Mouse (Mus musculus): ENCODE measurements around the gene Trib3. TPM values are rescaled to one million over a fixed set of nuclear protein-coding genes. Genes with fewer than 3 reads are reported as not detected.

Trib3 gene
- polyA plus RNA-seq, 1 experiment from 2014 or later = 6.7 TPM

DNA sequence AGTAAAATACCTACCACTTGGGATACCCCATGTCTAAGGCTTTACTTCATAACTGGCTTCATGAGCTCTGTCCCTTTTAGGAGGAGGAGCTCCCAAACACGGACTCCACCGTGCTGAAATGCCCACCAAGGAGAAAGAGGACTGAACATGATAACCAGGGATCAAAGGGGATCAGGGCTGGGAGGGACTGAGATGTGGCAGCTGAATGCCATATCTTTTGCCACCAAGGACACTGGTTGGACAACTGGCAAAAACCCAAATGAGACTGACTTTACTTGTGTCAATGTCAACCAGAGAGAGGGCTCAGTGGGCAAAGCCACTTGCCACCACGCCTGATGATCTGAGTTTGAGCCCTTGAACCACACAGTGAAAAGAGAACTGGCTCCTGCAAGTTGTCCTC, 19.0 kb downstream of the Trib3 start:
- H3K36me3 ChIP-seq (ENCODE audit: insufficient read depth, low read length) = peaks cover 34% of the 10 kb centered on the region
- no peak overlapping the region for H3K9ac ChIP-seq (replicated peaks; ENCODE audit: low read depth)
- H3K27me3 ChIP-seq (replicated peaks; ENCODE audit: insufficient read depth, low read length) = no peaks in the 10 kb centered on the region
- ATAC-seq (no peak), DNase-seq (ENCODE audit: low spot score) (no peak)
- H3K27ac ChIP-seq (ENCODE audit: low read length) = no peak overlapping the region
- H3K4me2 ChIP-seq (replicated peaks; ENCODE audit: low read depth, low read length) = no peak overlapping the region
- no peaks in the 10 kb centered on the region for H3K9me3 ChIP-seq (ENCODE audit: low read length)
- no peaks in the 10 kb centered on the region for H3K4me1 ChIP-seq (ENCODE audit: insufficient read depth, low read depth, low read length)
- 81% methylated on average over 3 of the region's 3 CpGs for WGBS
- H3K4me3 ChIP-seq (ENCODE audit: low read depth, low read length) = no peak overlapping the region
- TF ChIP-seq CTCF (IDR thresholded peaks at IDR 0.05) = no peak
- TF ChIP-seq EP300 (IDR thresholded peaks at IDR 0.05) = no peak

DNA sequence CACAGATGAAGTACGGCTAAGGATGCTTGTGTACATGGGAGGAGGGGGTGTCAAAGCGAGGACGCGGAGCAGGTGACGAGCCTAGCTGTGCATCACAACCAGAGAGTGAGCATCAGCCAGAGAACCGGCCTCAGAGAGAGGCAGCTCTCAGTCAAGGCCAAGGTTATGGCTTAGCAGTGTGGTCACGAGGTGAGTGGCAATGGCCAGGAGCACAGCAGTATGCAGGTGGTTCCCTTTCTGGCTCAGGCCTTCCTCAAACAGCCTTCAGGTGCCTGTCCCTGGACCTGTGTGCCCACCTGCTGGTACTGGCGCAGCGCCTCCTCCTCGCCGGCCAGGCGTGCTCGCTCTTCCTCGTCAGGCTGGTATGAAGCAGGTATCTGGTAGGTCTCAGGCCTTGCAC, 19.9 kb downstream of the Trib3 start:
- TF ChIP-seq EP300 (IDR thresholded peaks at IDR 0.05) = no peak
- TF ChIP-seq CTCF (IDR thresholded peaks at IDR 0.05) = no peak
- H3K4me3 ChIP-seq (ENCODE audit: low read depth, low read length) = no peak overlapping the region
- peaks cover 37% of the 10 kb centered on the region for H3K36me3 ChIP-seq (ENCODE audit: insufficient read depth, low read length)
- H3K27me3 ChIP-seq (replicated peaks; ENCODE audit: insufficient read depth, low read length) = no peaks in the 10 kb centered on the region
- DNase-seq (ENCODE audit: low spot score) (no peak), ATAC-seq (no peak)
- H3K9me3 ChIP-seq (ENCODE audit: low read length) = no peaks in the 10 kb centered on the region
- H3K9ac ChIP-seq (replicated peaks; ENCODE audit: low read depth) = no peak overlapping the region
- H3K4me2 ChIP-seq (replicated peaks; ENCODE audit: low read depth, low read length) = no peak overlapping the region
- H3K27ac ChIP-seq (ENCODE audit: low read length) = no peak overlapping the region
- WGBS = 95% methylated on average over 14 of the region's 14 CpGs
- no peaks in the 10 kb centered on the region for H3K4me1 ChIP-seq (ENCODE audit: insufficient read depth, low read depth, low read length)

DNA sequence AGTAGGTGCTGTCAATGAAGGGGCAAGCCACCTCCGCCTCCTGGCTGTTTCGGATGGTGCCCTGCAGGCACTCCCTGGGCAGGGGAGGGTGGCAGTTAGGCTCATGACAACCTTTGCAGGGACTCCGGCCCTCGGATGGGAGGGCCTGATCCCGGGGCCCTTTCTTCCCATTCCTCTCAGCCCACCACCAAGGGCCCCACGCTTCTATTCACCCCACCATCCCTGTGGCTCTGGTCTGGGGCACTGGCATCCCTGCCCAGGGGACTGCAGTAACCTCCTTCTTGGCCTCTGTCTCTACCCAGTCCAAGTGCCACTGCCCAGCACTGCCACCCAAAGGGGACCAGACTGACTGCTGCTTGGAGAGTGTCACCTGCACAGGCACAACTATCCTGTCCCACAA, 21.6 kb downstream of the Trib3 start:
- Histone ChIP-seq H3K27me3 (replicated peaks; ENCODE audit: insufficient read depth, low read length) (no peaks in the 10 kb centered on the region), H3K4me3 (ENCODE audit: low read depth, low read length) (no peak overlapping the region), H3K4me1 (ENCODE audit: insufficient read depth, low read depth, low read length) (no peaks in the 10 kb centered on the region), H3K9ac (replicated peaks; ENCODE audit: low read depth) (no peak overlapping the region), H3K36me3 (ENCODE audit: insufficient read depth, low read length) (peaks cover 46% of the 10 kb centered on the region), H3K27ac (ENCODE audit: low read length) (no peak overlapping the region), H3K4me2 (replicated peaks; ENCODE audit: low read depth, low read length) (no peak overlapping the region), H3K9me3 (ENCODE audit: low read length) (no peaks in the 10 kb centered on the region)
- 98% methylated on average over 6 of the region's 6 CpGs for WGBS
- DNase-seq (ENCODE audit: low spot score) (no peak), ATAC-seq (no peak)
- no peak for TF ChIP-seq CTCF (IDR thresholded peaks at IDR 0.05)
- no peak for TF ChIP-seq EP300 (IDR thresholded peaks at IDR 0.05)

DNA sequence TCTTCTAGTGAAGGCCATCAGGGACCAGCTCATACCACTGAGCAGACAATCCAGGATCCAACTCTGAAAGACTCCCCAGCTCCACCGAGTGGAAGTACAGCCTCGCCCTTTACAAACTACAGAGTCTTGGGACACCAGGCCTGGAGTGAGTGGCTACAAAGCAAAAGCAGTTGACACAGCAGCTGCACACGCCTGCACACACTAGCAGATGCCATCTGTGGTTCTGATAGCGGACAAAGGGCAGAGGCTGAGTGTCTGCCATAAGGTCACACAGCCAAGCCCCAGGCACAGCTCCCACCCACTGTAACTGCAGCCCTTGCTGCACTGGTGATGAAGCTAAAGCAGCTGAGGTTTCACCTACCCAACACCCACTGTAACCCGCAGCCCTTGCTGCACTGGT, 22.3 kb downstream of the Trib3 start:
- no peak for TF ChIP-seq CTCF (IDR thresholded peaks at IDR 0.05)
- no peak for TF ChIP-seq EP300 (IDR thresholded peaks at IDR 0.05)
- Histone ChIP-seq H3K4me3 (ENCODE audit: low read depth, low read length) (no peak overlapping the region), H3K36me3 (ENCODE audit: insufficient read depth, low read length) (peaks cover 47% of the 10 kb centered on the region), H3K4me1 (ENCODE audit: insufficient read depth, low read depth, low read length) (no peaks in the 10 kb centered on the region), H3K4me2 (replicated peaks; ENCODE audit: low read depth, low read length) (no peak overlapping the region), H3K9me3 (ENCODE audit: low read length) (no peaks in the 10 kb centered on the region), H3K27ac (ENCODE audit: low read length) (no peak overlapping the region), H3K27me3 (replicated peaks; ENCODE audit: insufficient read depth, low read length) (no peaks in the 10 kb centered on the region), H3K9ac (replicated peaks; ENCODE audit: low read depth) (no peak overlapping the region)
- 91% methylated on average over 5 of the region's 5 CpGs for WGBS
- no peak for DNase-seq (ENCODE audit: low spot score)
- no peak for ATAC-seq

DNA sequence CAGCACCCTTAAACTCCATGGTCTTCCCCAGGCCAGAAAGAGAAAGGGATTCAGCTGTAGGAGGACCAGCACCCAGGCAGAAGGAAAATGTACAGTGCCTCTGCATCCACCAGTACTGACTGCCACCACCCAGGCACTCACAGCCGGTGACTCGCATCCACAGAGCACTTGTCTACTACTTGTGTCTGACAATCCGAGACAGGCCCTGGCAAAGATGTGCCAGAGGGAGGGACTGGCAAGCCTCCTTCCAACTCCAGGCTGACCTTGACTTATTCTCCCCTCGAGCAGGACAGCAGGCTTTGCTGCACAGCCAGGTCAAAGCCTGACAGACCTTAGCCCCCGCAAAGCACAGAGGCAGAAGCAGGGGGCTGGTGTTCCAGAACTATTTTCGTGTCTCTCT, 26.8 kb downstream of the Trib3 start:
- TF ChIP-seq CTCF (IDR thresholded peaks at IDR 0.05) = no peak
- no peak for TF ChIP-seq EP300 (IDR thresholded peaks at IDR 0.05)
- no peak overlapping the region for H3K9ac ChIP-seq (replicated peaks; ENCODE audit: low read depth)
- peaks cover 43% of the 10 kb centered on the region for H3K36me3 ChIP-seq (ENCODE audit: insufficient read depth, low read length)

DNA sequence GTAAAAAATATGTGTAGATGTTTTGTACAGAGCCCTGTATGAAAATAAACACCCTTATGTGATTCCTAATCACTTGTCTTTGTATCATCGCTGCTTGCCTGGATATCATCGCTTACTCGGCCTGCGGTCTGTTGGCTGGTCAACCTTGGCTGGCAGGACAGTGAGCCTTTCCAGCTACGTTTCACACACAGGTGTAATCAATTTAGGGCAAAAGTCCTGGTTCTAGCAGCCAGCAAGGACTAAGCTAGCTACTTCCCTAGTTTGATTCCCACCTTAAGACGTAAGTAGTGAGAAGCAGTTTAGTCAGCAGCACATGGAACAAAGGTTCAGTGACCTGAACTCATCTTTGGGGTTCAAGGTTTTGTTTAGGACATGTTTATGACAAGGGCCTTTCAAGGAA, 29.9 kb downstream of the Trib3 start:
- Histone ChIP-seq H3K27me3 (replicated peaks; ENCODE audit: insufficient read depth, low read length) (no peaks in the 10 kb centered on the region), H3K4me1 (ENCODE audit: insufficient read depth, low read depth, low read length) (no peaks in the 10 kb centered on the region), H3K9me3 (ENCODE audit: low read length) (no peaks in the 10 kb centered on the region), H3K9ac (replicated peaks; ENCODE audit: low read depth) (no peak overlapping the region), H3K4me3 (ENCODE audit: low read depth, low read length) (no peak overlapping the region), H3K36me3 (ENCODE audit: insufficient read depth, low read length) (peaks cover 52% of the 10 kb centered on the region), H3K4me2 (replicated peaks; ENCODE audit: low read depth, low read length) (no peak overlapping the region), H3K27ac (ENCODE audit: low read length) (no peak overlapping the region)
- ATAC-seq (no peak), DNase-seq (ENCODE audit: low spot score) (no peak)
- no peak for TF ChIP-seq EP300 (IDR thresholded peaks at IDR 0.05)
- no peak for TF ChIP-seq CTCF (IDR thresholded peaks at IDR 0.05)
- 90% methylated on average over 6 of the region's 6 CpGs for WGBS

More for the DNA sequence above, 26.8 kb downstream of the Trib3 start:
- Histone ChIP-seq H3K4me1 (ENCODE audit: insufficient read depth, low read depth, low read length) (no peaks in the 10 kb centered on the region), H3K27ac (ENCODE audit: low read length) (no peak overlapping the region), H3K4me2 (replicated peaks; ENCODE audit: low read depth, low read length) (no peak overlapping the region), H3K4me3 (ENCODE audit: low read depth, low read length) (no peak overlapping the region), H3K27me3 (replicated peaks; ENCODE audit: insufficient read depth, low read length) (no peaks in the 10 kb centered on the region), H3K9me3 (ENCODE audit: low read length) (no peaks in the 10 kb centered on the region)
- DNase-seq (ENCODE audit: low spot score) (no peak), ATAC-seq (no peak)
- WGBS = 72% methylated on average over 6 of the region's 6 CpGs

DNA sequence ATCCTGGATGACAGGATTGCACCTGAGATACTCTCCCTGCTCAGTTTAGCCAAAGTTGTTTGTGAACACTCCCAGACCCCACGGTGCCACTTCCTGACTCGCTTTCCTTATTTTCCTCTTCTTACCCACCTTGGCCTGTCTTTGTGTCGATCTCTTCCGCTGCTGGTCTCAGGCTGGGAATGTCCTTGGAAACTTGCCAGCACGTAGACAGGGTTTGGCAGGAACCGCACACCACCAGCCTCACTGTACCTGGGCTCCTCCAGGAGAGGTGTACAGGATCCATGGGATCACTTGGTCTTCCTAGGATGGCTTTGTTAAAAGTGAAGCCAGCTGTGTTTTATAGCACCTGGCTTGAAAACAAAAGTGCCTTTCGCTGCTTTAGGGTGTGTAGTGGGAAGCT, 30.8 kb downstream of the Trib3 start:
- DNase-seq (ENCODE audit: low spot score) (no peak), ATAC-seq (no peak)
- H3K36me3 ChIP-seq (ENCODE audit: insufficient read depth, low read length) = peaks cover 52% of the 10 kb centered on the region
- H3K4me2 ChIP-seq (replicated peaks; ENCODE audit: low read depth, low read length) = no peak overlapping the region
- no peak overlapping the region for H3K4me3 ChIP-seq (ENCODE audit: low read depth, low read length)
- H3K4me1 ChIP-seq (ENCODE audit: insufficient read depth, low read depth, low read length) = no peaks in the 10 kb centered on the region
- H3K9me3 ChIP-seq (ENCODE audit: low read length) = no peaks in the 10 kb centered on the region
- no peak overlapping the region for H3K9ac ChIP-seq (replicated peaks; ENCODE audit: low read depth)
- TF ChIP-seq CTCF (IDR thresholded peaks at IDR 0.05) (no peak), EP300 (IDR thresholded peaks at IDR 0.05) (no peak)
- no peak overlapping the region for H3K27ac ChIP-seq (ENCODE audit: low read length)
- WGBS = 43% methylated on average over 7 of the region's 7 CpGs
- no peaks in the 10 kb centered on the region for H3K27me3 ChIP-seq (replicated peaks; ENCODE audit: insufficient read depth, low read length)
